Mouse (Mus musculus) gastrocnemius, adult 8-10 months (tissue): ENCODE measurements around the gene Nxnl2. TPM values are rescaled to one million over a fixed set of nuclear protein-coding genes. Genes with fewer than 3 reads are reported as not detected.

ENCODE experiments used
- microRNA-seq: library from miRNA; unstranded; fragments of <30 nt; microRNA quantifications from one replicate; pipeline ENCODE4 v1.2.0, GENCODE M21; 2022
- total RNA-seq, 4 experiments: library from RNA; stranded (reverse); gene quantifications; 2 replicates each; pipeline ENCODE4 v1.2.4; 2022

Nxnl2 gene
- total RNA-seq, 4 experiments from 2014 or later = not detected

Small RNAs within 50 kb of the gene (microRNA-seq; reads per million reads assigned to microRNA genes)
- gene Gm44341 = not detected

Other genes with a start within 250 kb of the Nxnl2 start
- gene Spin1, start 70.1 kb upstream of the Nxnl2 start, total RNA-seq = 10 to 100 TPM; 16.9 to 19.0 (median 18.3) TPM
- 1 to 10 TPM; 2.5 to 4.5 (median 2.7) TPM for gene S1pr3, start 237.6 kb downstream of the Nxnl2 start, total RNA-seq